Mouse (Mus musculus): ENCODE data around the gene Nop56. TPM values are rescaled to one million over a fixed set of nuclear protein-coding genes. Genes with fewer than 3 reads are reported as not detected.

Nop56 gene
- polyA plus RNA-seq (2021; fragmentation: Nextera tagmentation) = 71.9 and 82.8 TPM in 2 replicates
- long read RNA-seq, experiment 1, transcript Nop56-202 (12 exons, 1,877 nt) = major isoform, 60 of 139 reads
- long read RNA-seq, experiment 1, partial matches to known transcripts = 63 of 139 reads
- long read RNA-seq, experiment 1, other reads (novel, unspliced or antisense) = 15 of 139 reads
- long read RNA-seq, experiment 2, transcript Nop56-202 (12 exons, 1,877 nt) = major isoform, 241 of 421 reads
- long read RNA-seq, experiment 2, partial matches to known transcripts = 78 of 421 reads
- long read RNA-seq, experiment 2, other reads (novel, unspliced or antisense) = 98 of 421 reads

DNA sequence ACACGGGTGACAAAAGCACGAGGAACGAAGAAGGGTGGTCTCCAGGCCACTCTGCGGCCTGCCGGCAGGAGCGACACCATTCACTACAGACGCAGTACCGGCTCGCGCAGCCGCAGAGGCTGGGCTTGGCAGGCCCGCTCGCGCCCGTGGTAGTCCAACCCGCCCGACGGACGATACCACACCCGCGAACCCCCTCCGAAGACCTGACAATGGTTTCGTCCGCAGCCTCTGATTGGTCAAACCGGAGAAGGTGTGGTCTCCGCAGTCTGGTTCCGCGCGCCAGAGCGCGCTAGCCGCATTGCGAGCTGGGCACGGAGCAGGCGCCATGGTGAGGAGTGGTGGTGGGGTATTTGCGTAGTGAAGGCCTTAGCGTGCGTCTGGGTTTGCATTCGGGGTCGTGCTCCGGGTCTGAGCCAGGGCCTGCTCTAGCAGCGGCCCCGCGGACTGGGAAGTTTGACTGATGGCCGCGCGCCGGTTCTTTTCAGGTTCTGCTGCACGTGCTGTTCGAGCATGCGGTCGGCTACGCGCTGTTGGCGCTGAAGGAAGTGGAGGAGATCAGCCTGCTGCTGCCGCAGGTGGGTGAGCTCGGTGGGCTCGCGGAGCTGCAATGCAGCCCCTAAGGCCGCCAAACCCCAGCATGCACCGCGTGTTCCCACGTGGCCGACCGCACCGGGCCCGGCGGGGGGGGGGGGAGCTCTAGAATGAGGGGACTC, at the start of gene Nop56:
Gene Nop56, plus strand, starts transcription at position 282 of the 713 bp plus-strand sequence.

DNA sequence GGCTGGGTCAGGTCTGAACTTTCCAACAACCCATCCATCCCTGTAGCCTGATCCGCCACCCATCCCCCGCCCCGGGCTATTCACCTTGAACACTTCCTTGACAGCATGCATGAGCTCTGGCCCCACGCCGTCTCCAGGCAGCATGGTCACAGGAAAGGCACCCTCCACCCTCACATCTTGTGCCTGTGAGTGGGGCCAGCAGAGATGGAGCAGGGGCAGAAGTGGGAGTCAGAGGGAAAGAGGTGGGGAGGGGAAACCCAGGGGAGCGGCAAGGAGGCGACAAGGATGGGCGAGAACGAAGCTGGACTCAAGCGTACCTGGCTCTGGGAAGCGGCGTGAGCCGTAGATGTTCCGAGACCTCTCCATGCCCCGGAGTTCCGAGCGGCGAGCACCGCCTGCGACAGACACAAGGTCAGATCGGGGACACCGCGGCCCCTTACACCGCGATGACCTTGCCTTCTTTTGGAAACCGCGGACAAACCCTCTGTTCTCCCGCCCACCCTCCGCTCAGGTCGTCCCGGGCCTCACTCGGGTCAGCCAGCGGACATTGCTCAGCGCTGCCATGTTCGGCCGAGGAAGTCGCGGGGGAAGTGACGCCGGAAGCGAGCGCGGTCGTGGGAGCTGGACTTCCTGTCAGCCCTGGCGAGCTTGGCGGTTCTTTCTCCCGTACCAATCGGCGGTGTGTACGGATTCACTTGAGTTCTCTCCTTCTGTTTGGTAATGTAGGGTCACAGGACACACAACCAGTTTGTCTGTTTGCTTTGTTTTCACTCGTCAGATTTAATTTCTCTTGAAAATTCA, 9.8 kb downstream of the Nop56 start, which contains the start of gene Idh3b:
Gene Idh3b, minus strand, starts transcription at position 694 of the 801 bp plus-strand sequence.

GRCm38 (mm10) chr2:130294936-130295277, 20.7 kb downstream of the Nop56 start, which contains the start of gene Ebf4:
Gene Ebf4, plus strand, starts transcription at chr2:130295169.

Other genes with a start within 250 kb of the Nop56 start
- gene Tgm6, start 162.0 kb upstream of the Nop56 start, polyA plus RNA-seq (2021; fragmentation: Nextera tagmentation) = not detected in 2 replicates
- 240 and 241 TPM in 2 replicates for gene Snrpb, start 95.0 kb upstream of the Nop56 start, polyA plus RNA-seq (2021; fragmentation: Nextera tagmentation)
- gene Tmc2, start 79.2 kb upstream of the Nop56 start, polyA plus RNA-seq (2021; fragmentation: Nextera tagmentation) = not detected in 2 replicates
- gene Idh3b, start 10.1 kb downstream of the Nop56 start, polyA plus RNA-seq (2021; fragmentation: Nextera tagmentation) = 391 and 393 TPM in 2 replicates
- gene Ebf4, start 20.7 kb downstream of the Nop56 start, polyA plus RNA-seq (2021; fragmentation: Nextera tagmentation) = 0.77 and 1.0 TPM in 2 replicates
- 3.4 and 4.6 TPM in 2 replicates for gene Cpxm1, start 123.1 kb downstream of the Nop56 start, polyA plus RNA-seq (2021; fragmentation: Nextera tagmentation)
- gene Gm28372, start 130.8 kb downstream of the Nop56 start, polyA plus RNA-seq (2021; fragmentation: Nextera tagmentation) = not detected in 2 replicates
- gene 1700020A23Rik, start 130.8 kb downstream of the Nop56 start, polyA plus RNA-seq (2021; fragmentation: Nextera tagmentation) = not detected in 2 replicates
- not detected in 2 replicates for gene Tmem239, start 132.0 kb downstream of the Nop56 start, polyA plus RNA-seq (2021; fragmentation: Nextera tagmentation)
- 38.8 and 40.9 TPM in 2 replicates for gene Vps16, start 149.9 kb downstream of the Nop56 start, polyA plus RNA-seq (2021; fragmentation: Nextera tagmentation)
- gene Pced1a, start 150.3 kb downstream of the Nop56 start, polyA plus RNA-seq (2021; fragmentation: Nextera tagmentation) = 8.1 and 9.5 TPM in 2 replicates
- 31.9 and 37.4 TPM in 2 replicates for gene Ptpra, start 175.8 kb downstream of the Nop56 start, polyA plus RNA-seq (2021; fragmentation: Nextera tagmentation)